Mouse (Mus musculus) megakaryocyte, embryonic 14.5 days (primary cell): ENCODE results near the gene Nxf3. TPM values are rescaled to one million over a fixed set of nuclear protein-coding genes. Genes with fewer than 3 reads are reported as not detected.

Experiments used
- H3K27me3 ChIP-seq: replicated peaks from 2 replicates; pipeline ENCODE3; 2012; ENCODE audit warnings: inconsistent platforms
- H3K36me3 ChIP-seq: replicated peaks from 2 replicates; pipeline ENCODE3; 2012; ENCODE audit warnings: low read length, inconsistent platforms, mixed read lengths
- H3K4me1 ChIP-seq: 2 replicates; pipeline ENCODE4 v1.6.1; 2012; ENCODE audit warnings: inconsistent platforms
- H3K4me3 ChIP-seq: replicated peaks from 2 replicates; pipeline ENCODE3; 2012; ENCODE audit warnings: moderate library complexity, mild to moderate bottlenecking, inconsistent platforms
- H3K9me3 ChIP-seq: 2 replicates; pipeline ENCODE4 v1.6.1; 2012; ENCODE audit warnings: inconsistent platforms
- FLI1 ChIP-seq: IDR thresholded peaks from 2 replicates; pipeline ENCODE4 v1.6.1; 2012; ENCODE audit warnings: low read length, inconsistent platforms, mixed read lengths
- GATA1 ChIP-seq: IDR thresholded peaks from 3 replicates; pipeline ENCODE4 v1.6.1; 2012; ENCODE audit warnings: mixed read lengths, low read length, inconsistent platforms, borderline replicate concordance
- polyA plus RNA-seq: library from polyadenylated mRNA; stranded (reverse); fragments of >175 nt; gene quantifications from 2 replicates; pipeline ENCODE4 v1.2.3, GENCODE M21; 2012; ENCODE audit warnings: low replicate concordance; ENCODE audit not compliant: insufficient read depth

The Nxf3 gene
- polyA plus RNA-seq, result not detected in 2 replicates

- H3K36me3 ChIP-seq, result no peaks in the 10 kb centered on the region
- H3K4me3 ChIP-seq, result no peak within 1 kb of the TSS
- H3K27me3 ChIP-seq, result peaks cover 1% of the 10 kb centered on the region
- TF ChIP-seq FLI1 (no peak), GATA1 (no peak)
- no peaks in the 10 kb centered on the region for H3K9me3 ChIP-seq
- no peaks in the 10 kb centered on the region for H3K4me1 ChIP-seq
Measured at GRCm38 (mm10) chrX:136085155-136085554, at the start of gene Nxf3. TSS of gene Nxf3 (minus strand) at chrX:136085255.

DNA sequence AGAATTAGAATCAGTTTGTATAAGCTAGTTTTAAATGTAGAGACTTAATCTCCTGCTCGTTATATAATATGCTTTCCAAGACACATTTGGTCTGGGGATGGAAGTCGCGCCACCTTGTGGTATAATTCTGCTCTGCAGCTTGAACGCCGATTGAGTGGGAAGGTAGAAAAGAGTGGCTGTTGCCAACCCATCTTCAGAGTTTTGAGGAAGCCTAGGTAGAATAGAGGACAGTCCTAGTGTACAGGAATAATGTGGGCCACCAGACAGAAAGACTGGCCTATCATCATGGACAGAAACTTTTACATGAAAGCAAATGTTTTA is 42.6 kb upstream of the Nxf3 start:
- Histone ChIP-seq H3K4me1 (no peaks in the 10 kb centered on the region), H3K9me3 (no peaks in the 10 kb centered on the region), H3K36me3 (no peaks in the 10 kb centered on the region), H3K4me3 (no peak overlapping the region), H3K27me3 (peaks cover 2% of the 10 kb centered on the region)
- TF ChIP-seq FLI1 (no peak), GATA1 (no peak)

DNA sequence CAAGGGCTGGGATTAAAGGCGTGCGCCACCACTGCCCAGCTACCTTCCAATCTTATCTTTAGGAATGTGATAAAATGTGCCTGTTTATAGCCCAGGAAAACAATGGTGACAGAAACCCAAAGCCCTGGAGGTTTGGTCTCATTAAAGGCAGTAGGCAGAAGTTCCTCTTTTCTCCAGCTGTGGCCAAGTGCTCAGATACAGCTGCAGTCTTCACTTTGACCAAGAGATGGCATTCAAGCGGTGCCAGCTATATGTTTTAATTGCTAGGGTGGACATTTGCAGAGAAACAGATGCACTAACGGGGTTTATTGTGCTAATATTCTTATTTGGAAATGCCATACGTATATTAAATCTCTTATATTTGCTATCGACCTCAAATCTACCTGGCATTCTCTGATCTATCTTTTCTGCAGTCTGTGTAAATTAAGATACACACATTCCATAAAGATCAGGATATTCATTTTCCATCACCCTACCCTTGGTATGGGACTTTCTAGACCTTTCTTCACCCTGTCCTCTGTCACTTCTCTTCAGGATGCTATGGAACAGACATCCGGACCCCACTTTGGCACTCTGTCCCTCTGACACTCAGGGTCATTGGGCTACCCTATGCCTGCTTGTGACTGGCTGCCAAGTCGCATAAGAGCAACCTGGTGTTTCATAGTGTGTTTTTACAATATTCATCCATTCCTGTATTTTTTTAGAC is 42.1 kb upstream of the Nxf3 start:
- Histone ChIP-seq H3K9me3 (no peaks in the 10 kb centered on the region), H3K27me3 (peaks cover 2% of the 10 kb centered on the region), H3K4me1 (no peaks in the 10 kb centered on the region), H3K36me3 (no peaks in the 10 kb centered on the region), H3K4me3 (peak overlapping the region; percentile 46)
- TF ChIP-seq GATA1 (no peak), FLI1 (no peak)

DNA sequence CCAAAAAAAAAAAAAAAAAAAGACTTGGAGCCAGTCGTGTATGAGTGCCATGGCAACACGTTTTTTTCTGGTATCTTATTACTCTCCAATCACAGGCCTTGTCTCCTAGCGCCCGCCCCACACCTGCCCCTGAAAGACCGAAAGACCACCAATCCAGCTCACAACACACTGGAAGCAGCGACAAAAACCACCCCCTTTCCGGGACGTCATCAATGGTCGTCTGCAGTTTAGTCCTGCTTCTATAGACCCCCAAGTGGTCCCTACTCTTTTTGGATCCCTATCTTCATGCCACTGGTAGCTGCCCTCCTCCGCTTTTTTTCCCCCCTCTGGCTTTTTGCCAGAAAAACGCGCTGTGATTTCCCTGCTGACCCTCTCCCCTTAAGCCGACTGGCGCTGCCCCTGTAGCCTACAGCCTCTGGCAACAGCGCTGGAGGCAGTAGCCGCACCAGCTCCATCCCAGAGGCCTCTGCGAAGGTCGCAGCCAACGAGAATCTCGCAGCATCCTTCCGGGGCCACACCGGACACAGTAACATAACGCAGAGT is 30.4 kb upstream of the Nxf3 start:
- TF ChIP-seq FLI1 (no peak), GATA1 (no peak)
- Histone ChIP-seq H3K9me3 (no peaks in the 10 kb centered on the region), H3K36me3 (no peaks in the 10 kb centered on the region), H3K4me1 (peaks cover 5% of the 10 kb centered on the region), H3K27me3 (peaks cover 12% of the 10 kb centered on the region), H3K4me3 (peak overlapping the region; percentile 10)

DNA sequence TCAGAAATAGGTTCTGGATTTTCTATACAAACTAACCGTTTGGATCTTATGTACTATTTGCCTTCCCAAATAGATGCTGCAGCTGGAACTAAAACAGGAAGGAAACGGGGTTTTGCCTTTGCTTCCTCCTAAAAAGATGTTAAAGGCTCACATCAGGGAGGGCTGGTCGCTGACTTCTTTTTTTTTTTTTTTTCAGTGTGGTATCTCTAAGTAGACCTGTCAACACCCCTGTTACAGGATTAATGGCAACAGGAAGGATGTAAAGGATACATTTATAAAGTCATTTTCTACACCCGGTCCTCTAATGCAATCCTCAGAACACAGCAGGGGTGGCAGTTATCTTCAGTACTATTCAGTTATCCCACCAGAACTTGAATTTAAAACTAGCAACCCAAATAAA is 30.0 kb upstream of the Nxf3 start:
- Histone ChIP-seq H3K27me3 (peaks cover 12% of the 10 kb centered on the region), H3K4me1 (peaks cover 5% of the 10 kb centered on the region), H3K4me3 (no peak overlapping the region), H3K9me3 (no peaks in the 10 kb centered on the region), H3K36me3 (no peaks in the 10 kb centered on the region)
- no peak for TF ChIP-seq FLI1
- no peak for TF ChIP-seq GATA1

GRCm38 (mm10) chrX:136107942-136108341 is 22.9 kb upstream of the Nxf3 start:
- H3K27me3 ChIP-seq, result peaks cover 10% of the 10 kb centered on the region
- no peak overlapping the region for H3K4me3 ChIP-seq
- no peaks in the 10 kb centered on the region for H3K36me3 ChIP-seq
- TF ChIP-seq FLI1 (no peak), GATA1 (no peak)
- H3K9me3 ChIP-seq, result no peaks in the 10 kb centered on the region
- H3K4me1 ChIP-seq, result no peaks in the 10 kb centered on the region

GRCm38 (mm10) chrX:136104724-136105088 is 19.7 kb upstream of the Nxf3 start:
- H3K9me3 ChIP-seq, result no peaks in the 10 kb centered on the region
- no peak for TF ChIP-seq FLI1
- TF ChIP-seq GATA1, result no peak
- no peaks in the 10 kb centered on the region for H3K4me1 ChIP-seq
- no peak overlapping the region for H3K4me3 ChIP-seq
- H3K36me3 ChIP-seq, result no peaks in the 10 kb centered on the region
- peaks cover 10% of the 10 kb centered on the region for H3K27me3 ChIP-seq

DNA sequence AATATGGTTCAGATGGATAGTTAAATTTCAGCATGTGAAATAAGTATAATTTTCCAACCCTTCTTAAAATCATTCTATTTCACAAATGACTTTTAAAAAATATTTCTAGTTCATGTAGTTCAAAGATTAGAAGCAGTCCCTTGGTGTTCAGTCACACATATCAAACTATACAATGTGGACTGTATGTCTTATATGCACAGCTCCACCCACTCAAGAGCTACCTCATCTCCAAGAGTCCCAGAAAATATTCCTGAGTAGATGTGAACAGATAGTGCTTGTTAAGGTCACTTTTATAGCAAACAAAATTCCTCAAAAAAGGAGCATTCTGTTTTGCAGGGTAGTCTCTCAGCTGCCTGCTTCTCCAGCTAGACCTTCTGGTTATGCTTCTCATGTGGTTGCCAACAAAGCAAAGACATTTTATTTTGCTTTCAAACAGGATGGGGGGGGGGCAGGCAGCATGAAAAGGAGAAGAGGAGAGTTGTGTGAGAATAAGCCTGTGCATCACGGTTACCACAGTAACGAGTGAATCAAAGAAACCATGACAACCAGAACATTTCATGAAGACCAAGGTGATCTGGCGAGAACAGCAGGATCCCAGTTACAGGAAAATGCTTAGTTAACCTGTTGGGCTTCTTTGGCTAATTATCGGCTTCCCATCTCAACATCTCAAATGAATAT is 19.1 kb upstream of the Nxf3 start:
- TF ChIP-seq GATA1, result no peak
- no peak for TF ChIP-seq FLI1
- peaks cover 6% of the 10 kb centered on the region for H3K27me3 ChIP-seq
- no peaks in the 10 kb centered on the region for H3K36me3 ChIP-seq
- H3K9me3 ChIP-seq, result no peaks in the 10 kb centered on the region
- no peak overlapping the region for H3K4me3 ChIP-seq
- no peaks in the 10 kb centered on the region for H3K4me1 ChIP-seq

- H3K9me3 ChIP-seq, result no peaks in the 10 kb centered on the region
- H3K27me3 ChIP-seq, result no peaks in the 10 kb centered on the region
- H3K36me3 ChIP-seq, result no peaks in the 10 kb centered on the region
- H3K4me3 ChIP-seq, result no peak overlapping the region
- TF ChIP-seq GATA1 (no peak), FLI1 (no peak)
- no peaks in the 10 kb centered on the region for H3K4me1 ChIP-seq
Measured at GRCm38 (mm10) chrX:136094421-136094820, 9.4 kb upstream of the Nxf3 start.
